Mouse (Mus musculus) limb, embryonic 12.5 days (tissue): Measurements from ENCODE around the gene Crtc2. TPM values are rescaled to one million over a fixed set of nuclear protein-coding genes. Genes with fewer than 3 reads are reported as not detected.
"Not testable (repeated sequence)": the region's sequence is repeated elsewhere in the genome, so short reads cannot be mapped to it uniquely, and the experiment has no call there.

Experiments used
- ATAC-seq: fragments of 200-750 bp; cut with Nextera tagmentation; 2 replicates; pipeline ENCODE4 v1.8.0; 2017; ENCODE audit warnings: low read depth, moderate TSS enrichment; ENCODE audit not compliant: insufficient number of reproducible peaks, insufficient read depth, low FRiP score, low TSS enrichment
- H3K27ac ChIP-seq: fragments of 300-500 bp; sonication (generic); 2 replicates; pipeline ENCODE4 v1.5.1; 2016; ENCODE audit warnings: mild to moderate bottlenecking, moderate library complexity
- H3K27me3 ChIP-seq: fragments of 300-500 bp; sonication (generic); 2 replicates; pipeline ENCODE4 v1.6.1; 2016; ENCODE audit warnings: mild to moderate bottlenecking, moderate library complexity
- H3K36me3 ChIP-seq: fragments of 300-500 bp; sonication (generic); 2 replicates; pipeline ENCODE4 v1.6.1; 2016; ENCODE audit warnings: mild to moderate bottlenecking, moderate library complexity
- H3K4me1 ChIP-seq: fragments of 300-500 bp; sonication (generic); replicated peaks from 2 replicates; pipeline ENCODE4 v1.6.1; 2016
- H3K4me2 ChIP-seq: fragments of 300-500 bp; sonication (generic); 2 replicates; pipeline ENCODE4 v1.6.1; 2016; ENCODE audit warnings: mild to moderate bottlenecking, moderate library complexity
- H3K4me3 ChIP-seq: fragments of 300-500 bp; sonication (generic); replicated peaks from 2 replicates; pipeline ENCODE4 v1.5.1; 2016; ENCODE audit warnings: mild to moderate bottlenecking
- H3K9ac ChIP-seq: fragments of 300-500 bp; sonication (generic); replicated peaks from 2 replicates; pipeline ENCODE4 v1.6.1; 2016; ENCODE audit warnings: mild to moderate bottlenecking, moderate library complexity
- H3K9me3 ChIP-seq: fragments of 300-500 bp; sonication (generic); 2 replicates; pipeline ENCODE4 v1.6.1; 2016; ENCODE audit warnings: mild to moderate bottlenecking, moderate library complexity
- WGBS: fragments of 180-500 bp; shearing (Covaris S2); methylation state at CpG from one replicate; pipeline ENCODE4 v1.1.7; 2016; 5-methylcytosine and 5-hydroxymethylcytosine counted together
- polyA plus RNA-seq: library from polyadenylated mRNA; unstranded; fragments of >200 nt; fragmentation: Nextera tagmentation; extraction: Ambion mirVana; gene quantifications from 2 replicates; pipeline ENCODE4 v1.2.1, GENCODE M21; 2016

The Crtc2 gene
- polyA plus RNA-seq, 1 experiment from 2014 or later: 18.6 TPM

DNA sequence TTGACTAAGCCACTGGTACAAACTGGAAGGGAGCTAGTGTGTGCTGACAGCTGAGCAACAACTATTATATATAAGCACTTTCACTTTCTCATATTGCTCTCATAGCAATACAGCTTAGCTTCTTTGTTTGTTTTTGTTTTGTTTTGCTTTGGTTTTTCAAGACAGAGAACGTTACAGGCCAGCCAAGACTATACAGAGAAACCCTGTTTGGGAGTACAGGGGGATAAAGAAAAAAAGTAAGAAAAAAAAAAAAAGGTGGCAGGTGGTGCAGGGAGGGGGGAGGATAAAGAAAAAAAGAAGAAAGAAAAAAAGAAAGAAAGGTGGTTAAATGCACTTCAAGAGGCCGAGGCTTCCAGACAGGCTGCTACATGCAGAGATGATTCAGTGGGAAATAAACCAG lies 8.6 kb upstream of the Crtc2 start:
- Histone ChIP-seq H3K27ac (no peak overlapping the region), H3K27me3 (no peaks in the 10 kb centered on the region), H3K9ac (no peak overlapping the region), H3K4me3 (no peak overlapping the region), H3K9me3 (no peaks in the 10 kb centered on the region), H3K36me3 (peaks cover 12% of the 10 kb centered on the region), H3K4me2 (no peak overlapping the region), H3K4me1 (peaks cover 27% of the 10 kb centered on the region)
- WGBS: 67% methylated on average over 2 of the region's 2 CpGs
- no peak for ATAC-seq

GRCm38 (mm10) chr3:90247630-90247959 lies 6.4 kb upstream of the Crtc2 start:
- H3K27ac ChIP-seq: peak overlapping the region; percentile 95
- peak overlapping the region; percentile 80 for H3K4me2 ChIP-seq
- no peaks in the 10 kb centered on the region for H3K27me3 ChIP-seq
- H3K9ac ChIP-seq: peak overlapping the region; percentile 53
- H3K4me1 ChIP-seq: peaks cover 24% of the 10 kb centered on the region
- H3K9me3 ChIP-seq: no peaks in the 10 kb centered on the region
- peak; percentile 17; the same call in 1 of the 2 replicates for ATAC-seq
- WGBS: under 1% methylated on average over 3 of the region's 3 CpGs
- H3K4me3 ChIP-seq: peak overlapping the region; percentile 61
- peaks cover 26% of the 10 kb centered on the region for H3K36me3 ChIP-seq

DNA sequence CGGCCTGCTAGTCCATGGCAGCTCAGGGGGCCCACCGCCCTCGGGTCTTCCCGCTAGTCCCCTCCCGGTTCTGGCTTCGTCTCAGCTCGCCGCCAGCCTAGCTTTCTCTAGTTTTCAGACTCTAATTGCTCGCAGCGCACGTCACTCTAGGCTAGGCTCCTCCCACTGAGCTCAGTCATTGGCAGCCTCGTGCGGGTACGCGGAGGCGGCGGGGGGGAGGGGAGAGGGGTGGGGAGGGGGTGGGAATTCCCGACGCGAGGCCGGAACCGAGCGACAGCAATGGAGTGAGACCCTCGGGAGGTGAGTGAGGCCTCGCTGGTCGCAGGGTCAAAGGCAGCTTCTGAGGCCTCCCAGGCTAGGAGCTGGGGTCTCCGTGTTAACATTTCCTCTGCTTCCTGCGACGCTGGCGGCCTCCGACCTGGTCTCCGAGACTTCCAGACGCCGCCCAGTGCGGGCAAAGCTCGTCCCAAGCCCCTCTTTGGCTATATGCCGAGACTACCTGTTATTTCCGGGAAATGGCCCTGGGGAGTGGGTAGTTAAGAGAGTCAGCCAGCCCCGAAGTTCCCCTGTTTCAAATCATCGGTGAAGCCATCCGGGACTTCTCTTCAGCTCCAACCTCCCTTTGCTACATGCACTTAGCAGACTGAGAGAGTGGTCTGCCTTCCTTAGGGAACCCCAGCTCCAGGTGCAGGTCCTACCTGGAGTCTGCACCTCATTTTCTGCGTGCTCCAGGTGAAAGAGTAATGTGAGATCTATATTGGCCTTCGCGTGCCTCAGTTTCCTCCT lies 5.8 kb upstream of the Crtc2 start, which contains the start of gene Slc39a1:
Slc39a1 (plus strand) TSS at position 213 of the 786 bp plus-strand sequence.
- Histone ChIP-seq H3K27ac (peak within 1 kb of the TSS; percentile 95), H3K27me3 (no peaks in the 10 kb centered on the region), H3K4me3 (peak within 1 kb of the TSS; percentile 61), H3K4me2 (peak within 1 kb of the TSS; percentile 80), H3K4me1 (peaks cover 21% of the 10 kb centered on the region), H3K9ac (peak within 1 kb of the TSS; percentile 65), H3K36me3 (peaks cover 26% of the 10 kb centered on the region), H3K9me3 (no peaks in the 10 kb centered on the region)
- ATAC-seq: peak; percentile 90
- 0% methylated on average over 44 of the region's 44 CpGs for WGBS

DNA sequence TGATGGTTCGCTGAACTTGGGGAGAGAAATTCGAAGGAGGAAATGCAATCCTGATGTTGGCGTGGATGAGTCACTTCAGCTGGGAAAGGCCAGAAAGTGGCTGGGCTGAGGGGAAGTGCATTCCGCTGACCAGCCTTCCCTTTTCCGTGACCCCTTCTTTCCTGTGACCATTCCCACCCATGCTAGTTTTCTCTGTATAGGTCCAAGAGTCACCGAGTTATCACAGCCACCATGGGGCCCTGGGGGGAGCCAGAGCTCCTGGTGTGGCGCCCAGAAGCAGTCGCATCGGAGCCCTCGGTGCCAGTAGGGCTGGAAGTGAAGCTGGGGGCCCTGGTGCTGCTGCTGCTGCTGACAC lies 5.2 kb upstream of the Crtc2 start:
- WGBS: 5% methylated on average over 10 of the region's 10 CpGs
- Histone ChIP-seq H3K27ac (peak overlapping the region; percentile 95), H3K4me1 (peaks cover 21% of the 10 kb centered on the region), H3K27me3 (no peaks in the 10 kb centered on the region), H3K4me3 (peak overlapping the region; percentile 61), H3K9me3 (no peaks in the 10 kb centered on the region), H3K9ac (peak overlapping the region; percentile 65), H3K4me2 (peak overlapping the region; percentile 80), H3K36me3 (peaks cover 26% of the 10 kb centered on the region)
- no peak for ATAC-seq

DNA sequence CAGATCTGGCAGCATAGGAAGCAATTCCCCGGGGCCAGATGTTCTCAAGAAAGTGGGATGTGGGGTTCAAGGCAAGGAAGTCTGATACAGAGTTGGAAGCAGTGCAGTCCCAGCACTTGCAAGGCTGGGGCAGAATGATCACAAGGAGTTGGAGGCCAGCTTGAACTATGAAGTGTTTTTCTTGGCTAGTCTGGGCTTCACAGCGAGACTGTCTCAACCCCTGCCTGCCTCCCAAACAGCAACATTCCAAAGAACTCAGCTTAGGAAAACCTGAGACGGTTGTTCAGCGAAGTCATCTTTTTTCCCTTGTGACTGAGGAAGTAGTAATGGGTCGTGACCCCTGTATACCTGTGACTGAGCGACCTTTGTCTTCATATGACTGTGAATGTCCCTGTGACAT lies 3.2 kb upstream of the Crtc2 start:
- Histone ChIP-seq H3K4me2 (no peak overlapping the region), H3K27ac (no peak overlapping the region), H3K9me3 (no peaks in the 10 kb centered on the region), H3K36me3 (peaks cover 26% of the 10 kb centered on the region), H3K4me3 (no peak overlapping the region), H3K4me1 (peaks cover 28% of the 10 kb centered on the region), H3K9ac (no peak overlapping the region), H3K27me3 (no peaks in the 10 kb centered on the region)
- ATAC-seq: no peak
- 84% methylated on average over 6 of the region's 6 CpGs for WGBS

DNA sequence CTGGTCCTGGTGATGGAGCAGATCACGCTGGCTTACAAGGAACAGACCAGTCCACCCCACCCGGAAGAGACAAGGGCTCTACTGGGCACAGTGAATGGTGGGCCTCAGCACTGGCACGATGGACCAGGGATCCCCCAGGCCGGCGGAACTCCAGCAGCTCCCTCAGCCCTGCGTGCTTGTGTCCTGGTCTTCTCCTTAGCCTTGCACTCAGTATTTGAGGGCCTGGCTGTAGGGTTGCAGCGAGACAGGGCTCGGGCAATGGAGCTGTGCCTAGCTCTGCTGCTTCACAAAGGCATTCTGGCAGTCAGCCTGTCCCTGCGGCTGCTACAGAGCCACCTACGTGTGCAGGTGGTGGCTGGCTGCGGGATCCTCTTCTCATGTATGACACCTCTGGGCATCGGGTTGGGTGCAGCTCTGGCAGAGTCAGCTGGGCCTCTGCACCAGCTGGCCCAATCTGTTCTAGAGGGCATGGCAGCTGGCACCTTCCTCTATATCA lies 2.2 kb upstream of the Crtc2 start:
- H3K9me3 ChIP-seq, H3K27me3 ChIP-seq, H3K4me3 ChIP-seq, H3K9ac ChIP-seq, ATAC-seq, H3K27ac ChIP-seq, H3K4me2 ChIP-seq: not testable (repeated sequence)
- H3K4me1 ChIP-seq: peaks cover 29% of the 10 kb centered on the region
- H3K36me3 ChIP-seq: peaks cover 29% of the 10 kb centered on the region
- 85% methylated on average over 11 of the region's 12 CpGs for WGBS

DNA sequence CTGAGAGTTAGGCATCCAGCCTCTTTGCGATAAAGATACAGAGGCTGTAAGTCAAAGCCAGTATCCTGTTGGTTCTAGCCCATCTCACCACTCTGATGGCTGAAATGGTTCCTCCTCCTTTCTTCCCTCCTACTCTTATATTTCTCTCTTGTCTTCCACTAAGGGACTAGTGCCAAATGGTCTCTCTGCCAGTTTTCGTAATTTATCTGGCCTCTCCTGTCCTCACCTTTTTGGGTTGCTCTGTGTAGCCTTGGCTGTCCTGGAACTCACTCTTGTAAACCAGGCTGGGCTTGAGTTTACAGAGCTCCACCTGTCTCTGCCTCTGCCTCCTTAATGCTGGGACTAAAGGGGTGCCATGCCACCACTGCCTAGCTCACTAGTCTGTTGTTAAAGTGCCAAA lies 1.3 kb upstream of the Crtc2 start:
- not testable (repeated sequence) for ATAC-seq

GRCm38 (mm10) chr3:90253174-90253573 lies 789 bp upstream of the Crtc2 start:
- H3K4me3 ChIP-seq: not testable (repeated sequence)
- H3K4me2 ChIP-seq: peak overlapping the region; percentile 89

More for the DNA sequence above, 1.3 kb upstream of the Crtc2 start:
- H3K4me2 ChIP-seq, H3K9ac ChIP-seq, H3K4me3 ChIP-seq, H3K9me3 ChIP-seq, H3K27me3 ChIP-seq, H3K27ac ChIP-seq: not testable (repeated sequence)
- H3K36me3 ChIP-seq: peaks cover 38% of the 10 kb centered on the region
- peaks cover 27% of the 10 kb centered on the region for H3K4me1 ChIP-seq
- 90% methylated on average over 2 of the region's 2 CpGs for WGBS

GRCm38 (mm10) chr3:90254419-90255193 lies 643 bp downstream of the Crtc2 start:
- Histone ChIP-seq H3K9ac (peak overlapping the region; percentile 86), H3K36me3 (peaks cover 53% of the 10 kb centered on the region), H3K4me2 (peak overlapping the region; percentile 89), H3K27ac (peak overlapping the region; percentile 87), H3K4me1 (peaks cover 14% of the 10 kb centered on the region), H3K4me3 (peak overlapping the region; percentile 90), H3K9me3 (no peaks in the 10 kb centered on the region), H3K27me3 (no peaks in the 10 kb centered on the region)
- 1% methylated on average over 41 of the region's 41 CpGs for WGBS
- peak; percentile 65 for ATAC-seq

More at GRCm38 (mm10) chr3:90253174-90253573, 789 bp upstream of the Crtc2 start:
- Histone ChIP-seq H3K36me3 (peaks cover 43% of the 10 kb centered on the region), H3K4me1 (peaks cover 26% of the 10 kb centered on the region)
- H3K9ac ChIP-seq, H3K27ac ChIP-seq, H3K27me3 ChIP-seq, H3K9me3 ChIP-seq: not testable (repeated sequence)
- 88% methylated on average over 1 of the region's 1 CpGs for WGBS
- peak; percentile 1; the same call in 1 of the 2 replicates for ATAC-seq

DNA sequence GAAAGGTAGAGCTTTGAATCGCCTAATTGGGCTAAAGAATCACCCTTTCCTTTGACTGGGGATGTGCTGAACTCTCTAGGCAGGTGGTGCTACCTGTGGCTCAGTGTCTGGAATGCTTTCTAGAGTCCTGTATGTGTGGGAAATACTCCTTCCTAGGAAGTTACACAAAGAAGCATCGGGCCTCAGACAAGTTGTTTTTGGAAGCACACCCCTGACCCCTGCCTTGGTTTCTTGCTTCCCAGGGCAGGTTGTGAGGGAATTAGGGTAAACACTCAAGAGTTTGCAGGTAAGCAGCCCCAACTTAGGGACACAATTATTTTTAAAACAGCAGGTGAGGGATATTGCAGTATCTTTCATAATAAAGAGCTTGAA lies 1.2 kb downstream of the Crtc2 start:
- Histone ChIP-seq H3K4me2 (peak overlapping the region; percentile 89), H3K9me3 (no peaks in the 10 kb centered on the region), H3K36me3 (peaks cover 53% of the 10 kb centered on the region)

DNA sequence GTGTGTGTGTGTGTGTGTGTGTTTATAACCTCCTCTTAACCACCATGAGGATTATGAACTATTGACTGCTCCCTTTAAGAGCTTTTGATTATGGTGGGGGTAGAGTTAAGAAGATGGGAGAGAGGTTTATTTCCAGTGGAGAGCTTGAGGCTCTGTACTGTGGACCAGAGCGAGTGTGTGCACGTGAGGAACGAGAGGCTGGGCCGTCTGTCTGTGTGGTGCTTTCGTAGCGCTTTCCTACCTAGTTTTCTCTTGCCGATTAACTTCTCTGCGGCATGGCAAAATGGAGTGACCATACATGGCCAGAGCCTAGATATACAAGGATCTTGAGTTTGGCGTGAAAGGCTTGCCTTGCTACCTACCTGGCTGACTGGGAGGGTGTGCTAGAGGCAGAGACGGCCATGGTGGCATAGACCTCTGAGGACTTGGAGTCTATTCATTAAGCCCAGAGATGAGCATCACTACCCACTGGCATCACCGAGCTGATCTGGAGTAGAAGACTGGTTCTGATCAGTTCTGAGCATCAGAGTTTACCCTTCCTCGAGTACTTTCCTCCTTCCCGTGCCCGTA lies 1.9 kb downstream of the Crtc2 start:
- ATAC-seq: no peak
- Histone ChIP-seq H3K9me3 (no peaks in the 10 kb centered on the region), H3K4me1 (peaks cover 14% of the 10 kb centered on the region), H3K27ac (no peak overlapping the region), H3K9ac (no peak overlapping the region; the same call in 1 of the 2 replicates), H3K4me3 (peak overlapping the region; percentile 90), H3K4me2 (peak overlapping the region; percentile 89), H3K36me3 (peaks cover 53% of the 10 kb centered on the region), H3K27me3 (no peaks in the 10 kb centered on the region)
- WGBS: 93% methylated on average over 14 of the region's 14 CpGs

More for the DNA sequence above, 1.2 kb downstream of the Crtc2 start:
- Histone ChIP-seq H3K9ac (peak overlapping the region; percentile 86), H3K4me1 (peaks cover 14% of the 10 kb centered on the region), H3K27me3 (no peaks in the 10 kb centered on the region), H3K27ac (peak overlapping the region; percentile 87), H3K4me3 (peak overlapping the region; percentile 90)
- WGBS: 26% methylated on average over 2 of the region's 2 CpGs
- no peak for ATAC-seq
